Comparison of ENCODE assay signal across 10 mouse cellular contexts in the genomic region with DNA sequence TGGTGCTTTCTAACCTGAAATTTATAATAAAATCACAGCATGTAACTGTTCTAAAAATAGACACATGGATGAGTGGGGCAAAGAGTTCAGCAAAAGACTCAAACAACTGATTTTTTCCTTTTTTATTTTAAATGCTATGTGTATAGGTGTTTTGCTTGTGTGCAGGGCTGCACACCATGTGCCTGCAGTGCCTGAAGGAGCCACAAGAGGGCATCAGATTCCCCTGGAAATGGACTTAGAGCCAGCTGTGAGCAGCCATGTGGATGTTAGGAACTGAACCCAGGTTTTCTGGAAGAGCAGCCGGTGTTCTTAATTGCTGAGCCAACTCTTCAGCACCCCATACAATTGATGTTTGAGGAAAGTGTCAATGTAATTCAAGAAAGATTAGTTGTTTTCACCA. TPM values are rescaled to one million over a fixed set of nuclear protein-coding genes. Genes with fewer than 3 reads are reported as not detected.
DNase-seq lines count a peak whose midpoint lies in the region; ATAC-seq and TF ChIP-seq lines count a peak whose summit lies in the region.
"Had no signal": no experiment of that assay in that cellular context is flagged by ENCODE, and none has a peak within 500 bp of the region (broad histone marks: within the 10 kb centered on the region; RNA-seq: fewer than 3 reads in every experiment).

No protein-coding gene starts in this region.

- TF ChIP-seq CTCF in MEL (IDR thresholded peaks at IDR 0.05 in 2 of 3, conservative IDR thresholded peaks at IDR 0.05 in 1 of 3; ENCODE audit: control insufficient read depth in 1 of 3, insufficient read depth in 1 of 3, low read depth in 2 of 3, low read length in 3 of 3, poor library complexity in 1 of 3, severe bottlenecking in 1 of 3): peak; percentile 72 to 83 (median 78)

- no peak for ATAC-seq in hindbrain, embryonic 13.5 days (ENCODE audit: low FRiP score)

- no peaks in the 10 kb centered on the region for H3K27me3 ChIP-seq in hindbrain, embryonic 10.5 days (ENCODE audit: insufficient read depth, poor library complexity, severe bottlenecking)
- H3K27me3 ChIP-seq in hindbrain, embryonic 13.5 days: no peaks in the 10 kb centered on the region
- peaks cover 0 to 2% of the 10 kb centered on the region in 2 experiments; a peak in 1 of 4 replicates for H3K27me3 ChIP-seq in MEL (ENCODE audit: control insufficient read depth in 1 of 2, insufficient read depth in 2 of 2, low read length in 2 of 2)
- H3K27me3 ChIP-seq: embryonic facial prominence, embryonic 13.5 days; liver, embryonic 15.5 days had no signal

- no peaks in the 10 kb centered on the region for H3K79me2 ChIP-seq in MEL (ENCODE audit: control insufficient read depth, insufficient read depth, low read length, poor library complexity)

- H3K36me3 ChIP-seq in hindbrain, embryonic 10.5 days: 0 out of 2 replicates have a peak, but pooled peaks cover 3% of the 10 kb centered on the region
- H3K36me3 ChIP-seq in hindbrain, embryonic 13.5 days: peaks cover 31% of the 10 kb centered on the region
- H3K36me3 ChIP-seq in MEL (ENCODE audit: control insufficient read depth in 1 of 2, insufficient read depth in 2 of 2, low read length in 2 of 2): no peaks in the 10 kb centered on the region
- H3K36me3 ChIP-seq: embryonic facial prominence, embryonic 13.5 days; liver, embryonic 15.5 days had no signal

- peak; percentile 75 for TF ChIP-seq RAD21 in MEL (IDR thresholded peaks at IDR 0.05; ENCODE audit: low read depth, low read length)

- TF ChIP-seq POLR2A in MEL (IDR thresholded peaks at IDR 0.05; ENCODE audit: control insufficient read depth in 1 of 2, insufficient read depth in 1 of 2, low read depth in 1 of 2, low read length in 2 of 2, poor library complexity in 1 of 2): no peak

- H3K9ac ChIP-seq in hindbrain, embryonic 13.5 days: no peak overlapping the region
- H3K9ac ChIP-seq in MEL (ENCODE audit: control insufficient read depth, low read depth, low read length, poor library complexity, severe bottlenecking): no peak overlapping the region
- H3K9ac ChIP-seq: embryonic facial prominence, embryonic 13.5 days; liver, embryonic 15.5 days had no signal

- 0 out of 2 replicates have a peak, but pooled peaks cover 4% of the 10 kb centered on the region for H3K9me3 ChIP-seq in hindbrain, embryonic 10.5 days
- peaks cover 3% of the 10 kb centered on the region; the same call in 1 of the 2 replicates for H3K9me3 ChIP-seq in hindbrain, embryonic 13.5 days
- H3K9me3 ChIP-seq in MEL (replicated peaks; ENCODE audit: insufficient read depth, low read length): no peaks in the 10 kb centered on the region
- H3K9me3 ChIP-seq: liver, embryonic 15.5 days had no signal

- no peak overlapping the region for H3K27ac ChIP-seq in hindbrain, embryonic 10.5 days
- H3K27ac ChIP-seq in hindbrain, embryonic 13.5 days: no peak overlapping the region
- no peak overlapping the region for H3K27ac ChIP-seq in MEL (ENCODE audit: control insufficient read depth, low read depth, low read length)
- H3K27ac ChIP-seq: embryonic facial prominence, embryonic 13.5 days; liver, embryonic 15.5 days had no signal

- H3K4me2 ChIP-seq in hindbrain, embryonic 13.5 days: no peak overlapping the region
- H3K4me2 ChIP-seq: embryonic facial prominence, embryonic 13.5 days; liver, embryonic 15.5 days had no signal

- no peak for TF ChIP-seq EP300 in MEL (IDR thresholded peaks at IDR 0.05; ENCODE audit: low read depth in 1 of 2, low read length in 2 of 2)

- peak; percentile 36 for DNase-seq in hindbrain, embryonic 10.5 days (ENCODE audit: low spot score)
- DNase-seq in 3T3-L1 (ENCODE audit: low read depth, low spot score): peak; percentile 49
- DNase-seq in MEL (ENCODE audit: low read depth, low spot score): peak; percentile 68
- peak; percentile 17 for DNase-seq in forelimb bud, embryonic 11.5 days (ENCODE audit: low read depth, low spot score)
- peak; percentile 35 to 45 for DNase-seq in spleen, postnatal 14 days (ENCODE audit: low spot score in 2 of 2)
- no peak for DNase-seq in MN1 (ENCODE audit: low spot score)
- DNase-seq in left cerebral cortex, adult 11 months (ENCODE audit: low spot score): no peak

- 0 out of 2 replicates have a peak, but pooled peaks cover 4% of the 10 kb centered on the region for H3K4me1 ChIP-seq in hindbrain, embryonic 10.5 days (replicated peaks)
- no peaks in the 10 kb centered on the region for H3K4me1 ChIP-seq in hindbrain, embryonic 13.5 days (replicated peaks)
- no peaks in the 10 kb centered on the region for H3K4me1 ChIP-seq in MEL (ENCODE audit: control insufficient read depth in 1 of 2, insufficient read depth in 2 of 2, low read length in 2 of 2)
- H3K4me1 ChIP-seq: embryonic facial prominence, embryonic 13.5 days; liver, embryonic 15.5 days had no signal

- WGBS in hindbrain, embryonic 10.5 days: 96% methylated on average over 1 of the region's 1 CpGs
- 100% methylated on average over 1 of the region's 1 CpGs for WGBS in hindbrain, embryonic 13.5 days

- H3K4me3 ChIP-seq in hindbrain, embryonic 10.5 days: no peak overlapping the region
- H3K4me3 ChIP-seq in hindbrain, embryonic 13.5 days: no peak overlapping the region
- H3K4me3 ChIP-seq in MEL (ENCODE audit: control insufficient read depth in 1 of 2, insufficient read depth in 1 of 2, low read depth in 2 of 2, low read length in 2 of 2): no peak overlapping the region
- H3K4me3 ChIP-seq: embryonic facial prominence, embryonic 13.5 days; liver, embryonic 15.5 days had no signal

TF ChIP-seq in MEL, 35 proteins besides CTCF, POLR2A, EP300 and RAD21:
- TF ChIP-seq ELF1 (IDR thresholded peaks at IDR 0.05; ENCODE audit: low read depth, low read length) (no peak), MEF2A (IDR thresholded peaks at IDR 0.05; ENCODE audit: extremely low read depth, insufficient replicate concordance, low read depth, low read length, poor library complexity, severe bottlenecking) (no peak), MAX (IDR thresholded peaks at IDR 0.05; ENCODE audit: low read length) (0 out of 2 replicates have a peak, but pooled peaks have one; percentile 32), UBTF (IDR thresholded peaks at IDR 0.05; ENCODE audit: borderline replicate concordance, insufficient read depth, low read depth, low read length) (no peak), SMC3 (IDR thresholded peaks at IDR 0.05; ENCODE audit: low read depth, low read length) (peak; percentile 88), POLR2AphosphoS2 (IDR thresholded peaks at IDR 0.05; ENCODE audit: low read length) (no peak), ZNF384 (IDR thresholded peaks at IDR 0.05; ENCODE audit: low read depth, low read length) (no peak), USF1 (IDR thresholded peaks at IDR 0.05; ENCODE audit: low read depth, low read length) (no peak), TAL1 (IDR thresholded peaks at IDR 0.05; ENCODE audit: low read length) (no peak), CHD1 (IDR thresholded peaks at IDR 0.05; ENCODE audit: low read depth, low read length) (no peak), MYB (IDR thresholded peaks at IDR 0.05; ENCODE audit: low read depth, low read length) (no peak), MYC (IDR thresholded peaks at IDR 0.05; ENCODE audit: low read depth, low read length) (peak; percentile 67), TCF12 (IDR thresholded peaks at IDR 0.05; ENCODE audit: low read depth, low read length) (no peak), NRF1 (IDR thresholded peaks at IDR 0.05; ENCODE audit: insufficient read depth, low read depth, low read length, poor library complexity, severe bottlenecking) (no peak), E2F4 (IDR thresholded peaks at IDR 0.05; ENCODE audit: borderline replicate concordance, low read depth, low read length) (no peak), TBP (IDR thresholded peaks at IDR 0.05; ENCODE audit: low read depth, low read length) (no peak), POLR2AphosphoS5 (IDR thresholded peaks at IDR 0.05; ENCODE audit: borderline replicate concordance, low read depth, low read length) (no peak), SIN3A (IDR thresholded peaks at IDR 0.05; ENCODE audit: low read length) (no peak), ZC3H11A (IDR thresholded peaks at IDR 0.05; ENCODE audit: low read depth, low read length) (peak; percentile 60), ZMIZ1 (IDR thresholded peaks at IDR 0.05; ENCODE audit: low read depth, low read length) (no peak), HCFC1 (IDR thresholded peaks at IDR 0.05; ENCODE audit: low read depth, low read length) (no peak), RCOR1 (IDR thresholded peaks at IDR 0.05; ENCODE audit: low read depth, low read length) (no peak), KAT2A (conservative IDR thresholded peaks at IDR 0.05; ENCODE audit: low read depth, low read length) (no peak)
TF ChIP-seq in MEL: peak in this region for 4.

RNA-seq across cellular contexts. Expression of a gene that starts 25.0 kb away (rescaled TPM):
- 6.6 and 11.0 TPM in 2 replicates for polyA plus RNA-seq in hindbrain, embryonic 10.5 days (2016; fragmentation: Nextera tagmentation; extraction: Ambion mirVana)
- polyA plus RNA-seq in hindbrain, embryonic 13.5 days (2015; fragmentation: Nextera tagmentation; extraction: Ambion mirVana): 18.4 and 20.2 TPM in 2 replicates
- total RNA-seq in MEL (2012; rRNA removed): not detected in 2 replicates
- not detected for polyA plus RNA-seq in MEL (2012; ENCODE audit: insufficient read depth in 1 of 2, insufficient read length in 2 of 2, low read depth in 1 of 2, low replicate concordance in 2 of 2, missing spikeins in 1 of 2)

RNA-seq across cellular contexts. Expression of a gene that starts 31.9 kb away (rescaled TPM):
- 25.6 and 29.7 TPM in 2 replicates for polyA plus RNA-seq in hindbrain, embryonic 10.5 days (2016; fragmentation: Nextera tagmentation; extraction: Ambion mirVana)
- 21.5 and 21.8 TPM in 2 replicates for polyA plus RNA-seq in hindbrain, embryonic 13.5 days (2015; fragmentation: Nextera tagmentation; extraction: Ambion mirVana)
- 7.6 and 8.4 TPM in 2 replicates for total RNA-seq in MEL (2012; rRNA removed)
- 1 to 10 TPM in 1 of 2 experiments, not detected in 1; 7.4 TPM for polyA plus RNA-seq in MEL (2012; ENCODE audit: insufficient read depth in 1 of 2, insufficient read length in 2 of 2, low read depth in 1 of 2, low replicate concordance in 2 of 2, missing spikeins in 1 of 2)

RNA-seq across cellular contexts. Expression of a gene that starts 32.2 kb away (rescaled TPM):
- polyA plus RNA-seq in hindbrain, embryonic 10.5 days (2016; fragmentation: Nextera tagmentation; extraction: Ambion mirVana): 0.15 and 0.60 TPM in 2 replicates
- polyA plus RNA-seq in hindbrain, embryonic 13.5 days (2015; fragmentation: Nextera tagmentation; extraction: Ambion mirVana): 0.40 and 0.44 TPM in 2 replicates
- not detected in 2 replicates for total RNA-seq in MEL (2012; rRNA removed)
- under 1 TPM in 1 of 2 experiments, not detected in 1; 0.04 TPM for polyA plus RNA-seq in MEL (2012; ENCODE audit: insufficient read depth in 1 of 2, insufficient read length in 2 of 2, low read depth in 1 of 2, low replicate concordance in 2 of 2, missing spikeins in 1 of 2)
- polyA plus RNA-seq: embryonic facial prominence, embryonic 13.5 days had no signal

Comparison
In these comparisons a context has a peak if more than half of its experiments do, and no peak if none do; other contexts are left out.
1. DNase-seq: peak in hindbrain, embryonic 10.5 days (single experiment), 3T3-L1 (single experiment), MEL (single experiment), forelimb bud, embryonic 11.5 days (single experiment) and spleen, postnatal 14 days (2 of 2); none in MN1 (single experiment) and left cerebral cortex, adult 11 months (single experiment).